Mouse (Mus musculus): ENCODE data around the gene Trim8. TPM values are rescaled to one million over a fixed set of nuclear protein-coding genes. Genes with fewer than 3 reads are reported as not detected.

The Trim8 gene
- polyA plus RNA-seq, 1 experiment from 2014 or later = 28.7 TPM

GRCm38 (mm10) chr19:46534542-46535098 lies 33.1 kb downstream of the Trim8 start:
- Histone ChIP-seq H3K4me2 (ENCODE audit: low read depth) (no peak overlapping the region), H3K4me3 (ENCODE audit: low read depth, low read length) (no peak overlapping the region), H3K9me3 (ENCODE audit: control insufficient read depth, low read length) (no peaks in the 10 kb centered on the region), H3K9ac (ENCODE audit: low read length) (no peak overlapping the region), H3K27me3 (ENCODE audit: control insufficient read depth, insufficient read depth, low read length) (no peaks in the 10 kb centered on the region), H3K36me3 (ENCODE audit: control insufficient read depth, insufficient read depth, low read length) (no peaks in the 10 kb centered on the region), H3K4me1 (ENCODE audit: control insufficient read depth, insufficient read depth, low read length) (peaks cover 41% of the 10 kb centered on the region), H3K27ac (ENCODE audit: low read depth, low read length) (no peak overlapping the region)
- ATAC-seq (ENCODE audit: insufficient read depth, low FRiP score, low TSS enrichment) = no peak
- WGBS = 25% methylated on average over 6 of the region's 6 CpGs
- no peak for DNase-seq (ENCODE audit: low spot score)

- DNase-seq (ENCODE audit: low spot score) (no peak), ATAC-seq (ENCODE audit: insufficient read depth, low FRiP score, low TSS enrichment) (no peak)
- Histone ChIP-seq H3K9me3 (ENCODE audit: control insufficient read depth, low read length) (no peaks in the 10 kb centered on the region), H3K4me3 (ENCODE audit: low read depth, low read length) (no peak overlapping the region), H3K27me3 (ENCODE audit: control insufficient read depth, insufficient read depth, low read length) (no peaks in the 10 kb centered on the region), H3K9ac (ENCODE audit: low read length) (no peak overlapping the region), H3K4me1 (ENCODE audit: control insufficient read depth, insufficient read depth, low read length) (peaks cover 16% of the 10 kb centered on the region), H3K36me3 (ENCODE audit: control insufficient read depth, insufficient read depth, low read length) (peaks cover 2% of the 10 kb centered on the region; the same call in 1 of the 2 replicates), H3K4me2 (ENCODE audit: low read depth) (no peak overlapping the region), H3K27ac (ENCODE audit: low read depth, low read length) (no peak overlapping the region)
- WGBS = 94% methylated on average over 9 of the region's 9 CpGs
Measured at GRCm38 (mm10) chr19:46537357-46537756, 35.9 kb downstream of the Trim8 start.

- 84% methylated on average over 6 of the region's 6 CpGs for WGBS
- no peak overlapping the region for H3K9ac ChIP-seq (ENCODE audit: low read length)
- DNase-seq (ENCODE audit: low spot score) = no peak
- no peaks in the 10 kb centered on the region for H3K9me3 ChIP-seq (ENCODE audit: control insufficient read depth, low read length)
- no peak overlapping the region for H3K4me3 ChIP-seq (ENCODE audit: low read depth, low read length)
- peaks cover 2% of the 10 kb centered on the region; the same call in 1 of the 2 replicates for H3K36me3 ChIP-seq (ENCODE audit: control insufficient read depth, insufficient read depth, low read length)
- no peak for ATAC-seq (ENCODE audit: insufficient read depth, low FRiP score, low TSS enrichment)
- peaks cover 9% of the 10 kb centered on the region for H3K4me1 ChIP-seq (ENCODE audit: control insufficient read depth, insufficient read depth, low read length)
- H3K27me3 ChIP-seq (ENCODE audit: control insufficient read depth, insufficient read depth, low read length) = no peaks in the 10 kb centered on the region
- no peak overlapping the region for H3K4me2 ChIP-seq (ENCODE audit: low read depth)
- no peak overlapping the region for H3K27ac ChIP-seq (ENCODE audit: low read depth, low read length)
Measured at GRCm38 (mm10) chr19:46538213-46538612, 36.7 kb downstream of the Trim8 start.

GRCm38 (mm10) chr19:46542750-46543149 lies 41.2 kb downstream of the Trim8 start:
- 84% methylated on average over 8 of the region's 8 CpGs for WGBS
- peaks cover 2% of the 10 kb centered on the region for H3K36me3 ChIP-seq (ENCODE audit: control insufficient read depth, insufficient read depth, low read length)
- H3K27me3 ChIP-seq (ENCODE audit: control insufficient read depth, insufficient read depth, low read length) = no peaks in the 10 kb centered on the region
- no peak overlapping the region for H3K4me2 ChIP-seq (ENCODE audit: low read depth)
- H3K9me3 ChIP-seq (ENCODE audit: control insufficient read depth, low read length) = no peaks in the 10 kb centered on the region
- H3K4me3 ChIP-seq (ENCODE audit: low read depth, low read length) = no peak overlapping the region
- no peaks in the 10 kb centered on the region for H3K4me1 ChIP-seq (ENCODE audit: control insufficient read depth, insufficient read depth, low read length)
- DNase-seq (ENCODE audit: low spot score) (no peak), ATAC-seq (ENCODE audit: insufficient read depth, low FRiP score, low TSS enrichment) (no peak)
- no peak overlapping the region for H3K27ac ChIP-seq (ENCODE audit: low read depth, low read length)
- H3K9ac ChIP-seq (ENCODE audit: low read length) = no peak overlapping the region

GRCm38 (mm10) chr19:46547565-46547964 lies 46.1 kb downstream of the Trim8 start:
- WGBS = 91% methylated on average over 6 of the region's 6 CpGs
- Histone ChIP-seq H3K27ac (ENCODE audit: low read depth, low read length) (no peak overlapping the region), H3K27me3 (ENCODE audit: control insufficient read depth, insufficient read depth, low read length) (no peaks in the 10 kb centered on the region), H3K4me2 (ENCODE audit: low read depth) (no peak overlapping the region), H3K36me3 (ENCODE audit: control insufficient read depth, insufficient read depth, low read length) (peaks cover 14% of the 10 kb centered on the region), H3K9me3 (ENCODE audit: control insufficient read depth, low read length) (no peaks in the 10 kb centered on the region), H3K9ac (ENCODE audit: low read length) (no peak overlapping the region), H3K4me1 (ENCODE audit: control insufficient read depth, insufficient read depth, low read length) (no peaks in the 10 kb centered on the region; the same call in 1 of the 2 replicates), H3K4me3 (ENCODE audit: low read depth, low read length) (no peak overlapping the region)
- no peak for ATAC-seq (ENCODE audit: insufficient read depth, low FRiP score, low TSS enrichment)
- DNase-seq (ENCODE audit: low spot score) = no peak

- WGBS = 60% methylated on average over 10 of the region's 10 CpGs
- no peaks in the 10 kb centered on the region for H3K9me3 ChIP-seq (ENCODE audit: control insufficient read depth, low read length)
- no peak overlapping the region for H3K4me3 ChIP-seq (ENCODE audit: low read depth, low read length)
- peaks cover 14% of the 10 kb centered on the region for H3K36me3 ChIP-seq (ENCODE audit: control insufficient read depth, insufficient read depth, low read length)
- peak; percentile 26 for DNase-seq (ENCODE audit: low spot score)
- no peak overlapping the region for H3K4me2 ChIP-seq (ENCODE audit: low read depth)
- H3K27ac ChIP-seq (ENCODE audit: low read depth, low read length) = no peak overlapping the region
- no peak for ATAC-seq (ENCODE audit: insufficient read depth, low FRiP score, low TSS enrichment)
- no peaks in the 10 kb centered on the region for H3K27me3 ChIP-seq (ENCODE audit: control insufficient read depth, insufficient read depth, low read length)
- no peaks in the 10 kb centered on the region; the same call in 1 of the 2 replicates for H3K4me1 ChIP-seq (ENCODE audit: control insufficient read depth, insufficient read depth, low read length)
- H3K9ac ChIP-seq (ENCODE audit: low read length) = no peak overlapping the region
Measured at GRCm38 (mm10) chr19:46548110-46548509, 46.6 kb downstream of the Trim8 start.

- no peaks in the 10 kb centered on the region for H3K9me3 ChIP-seq (ENCODE audit: control insufficient read depth, low read length)
- peaks cover 14% of the 10 kb centered on the region for H3K36me3 ChIP-seq (ENCODE audit: control insufficient read depth, insufficient read depth, low read length)
- no peak overlapping the region for H3K4me2 ChIP-seq (ENCODE audit: low read depth)
- no peak overlapping the region for H3K4me3 ChIP-seq (ENCODE audit: low read depth, low read length)
- WGBS = 91% methylated on average over 4 of the region's 4 CpGs
- H3K27ac ChIP-seq (ENCODE audit: low read depth, low read length) = no peak overlapping the region
- no peaks in the 10 kb centered on the region; the same call in 1 of the 2 replicates for H3K4me1 ChIP-seq (ENCODE audit: control insufficient read depth, insufficient read depth, low read length)
- ATAC-seq (ENCODE audit: insufficient read depth, low FRiP score, low TSS enrichment) (no peak), DNase-seq (ENCODE audit: low spot score) (no peak)
- no peak overlapping the region for H3K9ac ChIP-seq (ENCODE audit: low read length)
- no peaks in the 10 kb centered on the region for H3K27me3 ChIP-seq (ENCODE audit: control insufficient read depth, insufficient read depth, low read length)
Measured at GRCm38 (mm10) chr19:46550385-46550784, 48.9 kb downstream of the Trim8 start.

GRCm38 (mm10) chr19:46552496-46552895 lies 51.0 kb downstream of the Trim8 start:
- Histone ChIP-seq H3K27me3 (ENCODE audit: control insufficient read depth, insufficient read depth, low read length) (no peaks in the 10 kb centered on the region), H3K4me2 (ENCODE audit: low read depth) (no peak overlapping the region), H3K27ac (ENCODE audit: low read depth, low read length) (no peak overlapping the region), H3K4me3 (ENCODE audit: low read depth, low read length) (no peak overlapping the region), H3K36me3 (ENCODE audit: control insufficient read depth, insufficient read depth, low read length) (peaks cover 14% of the 10 kb centered on the region), H3K4me1 (ENCODE audit: control insufficient read depth, insufficient read depth, low read length) (no peaks in the 10 kb centered on the region; the same call in 1 of the 2 replicates), H3K9ac (ENCODE audit: low read length) (no peak overlapping the region), H3K9me3 (ENCODE audit: control insufficient read depth, low read length) (no peaks in the 10 kb centered on the region)
- no peak for DNase-seq (ENCODE audit: low spot score)
- WGBS = 95% methylated on average over 3 of the region's 4 CpGs
- no peak for ATAC-seq (ENCODE audit: insufficient read depth, low FRiP score, low TSS enrichment)

GRCm38 (mm10) chr19:46553541-46553955 lies 52.0 kb downstream of the Trim8 start:
- no peak overlapping the region for H3K9ac ChIP-seq (ENCODE audit: low read length)
- H3K27ac ChIP-seq (ENCODE audit: low read depth, low read length) = no peak overlapping the region
- no peaks in the 10 kb centered on the region for H3K27me3 ChIP-seq (ENCODE audit: control insufficient read depth, insufficient read depth, low read length)
- H3K9me3 ChIP-seq (ENCODE audit: control insufficient read depth, low read length) = no peaks in the 10 kb centered on the region
- H3K36me3 ChIP-seq (ENCODE audit: control insufficient read depth, insufficient read depth, low read length) = peaks cover 16% of the 10 kb centered on the region
- no peak overlapping the region for H3K4me2 ChIP-seq (ENCODE audit: low read depth)
- DNase-seq (ENCODE audit: low spot score) (no peak), ATAC-seq (ENCODE audit: insufficient read depth, low FRiP score, low TSS enrichment) (no peak)
- no peaks in the 10 kb centered on the region for H3K4me1 ChIP-seq (ENCODE audit: control insufficient read depth, insufficient read depth, low read length)
- WGBS = 83% methylated on average over 11 of the region's 11 CpGs
- no peak overlapping the region for H3K4me3 ChIP-seq (ENCODE audit: low read depth, low read length)
